Mouse (Mus musculus) neural tube, postnatal 0 days (tissue): ENCODE results near the gene 1700028P14Rik. TPM values are rescaled to one million over a fixed set of nuclear protein-coding genes. Genes with fewer than 3 reads are reported as not detected.

Experiments
- polyA plus RNA-seq: library from polyadenylated mRNA; unstranded; fragments of >200 nt; fragmentation: Nextera tagmentation; extraction: Ambion mirVana; gene quantifications from 2 replicates; pipeline ENCODE4 v1.2.1, GENCODE M21; 2015

The 1700028P14Rik gene
- polyA plus RNA-seq, result 2.0 and 2.4 TPM in 2 replicates

DNA sequence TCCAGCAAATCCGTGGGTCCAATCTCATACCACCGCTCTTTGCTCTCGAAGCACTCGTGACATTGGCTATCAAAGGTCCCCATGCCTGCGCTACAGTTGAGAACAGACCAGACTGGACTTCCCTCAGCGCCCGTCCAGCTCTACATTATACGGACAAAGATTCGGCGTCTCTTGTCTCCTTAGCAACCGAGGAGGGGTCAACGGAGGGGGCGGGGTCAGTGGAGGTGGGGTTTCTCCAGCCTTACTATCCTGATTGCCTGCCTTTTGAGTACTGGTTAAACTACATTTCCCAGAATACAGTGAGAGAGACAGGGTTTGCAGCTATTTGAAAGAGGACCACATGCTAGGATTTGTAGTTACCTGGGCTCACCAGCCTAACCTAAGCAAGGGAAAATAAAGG is at the start of gene 1700028P14Rik:
TSS of gene 1700028P14Rik (minus strand) at position 169 of the 400 bp plus-strand sequence.

DNA sequence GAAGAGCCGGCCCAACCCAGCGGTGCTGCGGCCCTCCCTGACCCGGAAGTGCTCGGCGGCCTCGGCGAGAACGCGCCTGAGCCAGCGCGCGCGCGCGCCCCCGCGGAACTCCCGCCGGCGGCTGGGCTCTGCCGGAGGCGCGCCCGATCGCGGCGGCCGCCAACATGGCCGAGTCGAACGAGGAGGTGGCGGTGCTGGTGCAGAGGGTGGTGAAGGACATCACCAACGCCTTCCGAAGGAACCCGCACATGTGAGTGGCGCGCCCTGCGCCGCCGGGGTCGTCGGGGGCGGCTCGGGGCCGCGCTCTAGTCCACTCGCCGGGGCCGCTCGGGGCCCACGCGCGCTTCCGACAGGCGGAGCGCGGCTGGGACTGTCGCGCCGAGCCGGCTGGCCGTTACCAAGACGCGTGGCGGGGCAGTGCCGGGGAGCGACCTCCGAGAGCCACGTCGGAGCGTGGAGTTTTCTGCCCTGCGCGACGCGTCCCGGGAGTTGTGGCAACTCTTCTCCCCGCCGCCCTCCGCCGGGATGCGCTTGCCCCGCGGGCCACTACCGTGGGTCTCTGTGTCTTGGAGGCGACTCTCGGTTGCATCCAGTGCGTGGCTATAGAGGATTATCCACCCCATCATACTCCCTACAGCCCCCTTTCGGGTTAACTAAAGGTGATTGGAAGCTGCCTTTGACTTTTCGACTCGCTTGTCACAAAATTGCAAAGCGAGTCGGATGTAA is 34.8 kb upstream of the 1700028P14Rik start, which contains the start of gene Ptar1:
TSS of gene Ptar1 (plus strand) at position 134 of the 726 bp plus-strand sequence.

Other genes starting within 250 kb of the 1700028P14Rik start
- gene Mamdc2, start 204.4 kb downstream of the 1700028P14Rik start, polyA plus RNA-seq, result 2.5 and 2.7 TPM in 2 replicates
- gene Ptar1, start 34.6 kb upstream of the 1700028P14Rik start, polyA plus RNA-seq, result 5.1 and 5.4 TPM in 2 replicates
- 18.3 and 20.4 TPM in 2 replicates for gene Apba1, start 106.1 kb upstream of the 1700028P14Rik start, polyA plus RNA-seq